Mouse (Mus musculus) ES-Bruce4 (cell line): ENCODE measurements around the gene Sp7.

Source experiments
- CTCF ChIP-seq: IDR thresholded peaks from one replicate; pipeline ENCODE4 v1.8.1; 2011; ENCODE audit warnings: low read depth, low read length
- EP300 ChIP-seq: IDR thresholded peaks from 2 replicates; pipeline ENCODE4 v1.6.1; 2011; ENCODE audit warnings: low read depth, low read length; ENCODE audit not compliant: insufficient read depth

- no peak for TF ChIP-seq EP300
- TF ChIP-seq CTCF: no peak
Measured at GRCm38 (mm10) chr15:102326892-102327291, 40.1 kb downstream of the Sp7 start.
